Mouse (Mus musculus) megakaryocyte, embryonic 14.5 days (primary cell): ENCODE measurements at regions not wholly inside any gene's neighbourhood (a gene's known extent, or its start where the extent isn't known, plus 50 kb on each side); places are given as distances from the start of the nearest gene placed in this dataset.

Source experiments
- FLI1 ChIP-seq: IDR thresholded peaks from 2 replicates; pipeline ENCODE4 v1.6.1; 2012; ENCODE audit warnings: low read length, inconsistent platforms, mixed read lengths
- GATA1 ChIP-seq: IDR thresholded peaks from 3 replicates; pipeline ENCODE4 v1.6.1; 2012; ENCODE audit warnings: mixed read lengths, low read length, inconsistent platforms, borderline replicate concordance

DNA sequence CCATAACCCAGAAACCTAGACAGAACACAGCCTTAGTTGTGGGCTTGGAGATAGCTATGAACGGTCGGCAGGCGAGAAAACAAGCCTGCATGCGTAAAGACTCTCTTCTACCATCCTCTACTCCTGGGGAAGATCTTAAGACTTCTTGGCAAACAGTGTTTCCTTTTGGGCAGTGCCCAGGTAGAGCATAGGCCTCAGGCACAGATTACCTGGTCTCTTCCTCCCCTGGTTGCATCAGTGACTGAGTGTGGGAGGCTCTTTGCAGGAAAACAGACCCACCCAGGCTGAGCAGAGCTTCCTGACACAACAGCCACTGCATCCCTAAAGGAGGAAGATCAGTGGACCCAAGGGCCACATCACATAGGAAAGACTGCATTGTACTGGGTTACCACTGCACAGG lies 85.8 kb upstream of the Zmiz1 start:
- TF ChIP-seq GATA1 (no peak), FLI1 (no peak)
